Mouse (Mus musculus) brain, adult 2 months (tissue): ENCODE results near the gene 4933402J07Rik.
A peak's percentile ranks its signal among the peaks of the same experiment; 100 is the strongest.

Source experiments
- DNase-seq: peaks from one replicate; pipeline ENCODE4 v3.0.0; 2011; ENCODE audit warnings: low read depth, low spot score

The 4933402J07Rik gene

GRCm38 (mm10) chr8:87563553-87563952, at the start of gene 4933402J07Rik:
Gene 4933402J07Rik, plus strand, starts transcription at chr8:87563853.
- DNase-seq: no peak

GRCm38 (mm10) chr8:87517132-87517531, 46.5 kb upstream of the 4933402J07Rik start:
- DNase-seq: peak; percentile 31

- peak; percentile 51 for DNase-seq
Observed at GRCm38 (mm10) chr8:87525006-87525405, 38.6 kb upstream of the 4933402J07Rik start.

- no peak for DNase-seq
Observed at GRCm38 (mm10) chr8:87531176-87531575, 32.5 kb upstream of the 4933402J07Rik start.

- DNase-seq: no peak
Observed at GRCm38 (mm10) chr8:87533476-87533875, 30.2 kb upstream of the 4933402J07Rik start.

- peak; percentile 44 for DNase-seq
Observed at GRCm38 (mm10) chr8:87534846-87535245, 28.8 kb upstream of the 4933402J07Rik start.

GRCm38 (mm10) chr8:87536615-87537329, 26.9 kb upstream of the 4933402J07Rik start:
- DNase-seq: peak; percentile 89

- peak; percentile 63 for DNase-seq
Observed at GRCm38 (mm10) chr8:87539829-87540394, 23.7 kb upstream of the 4933402J07Rik start.

- DNase-seq: no peak
Observed at GRCm38 (mm10) chr8:87549881-87550280, 13.8 kb upstream of the 4933402J07Rik start.

GRCm38 (mm10) chr8:87552801-87553200, 10.9 kb upstream of the 4933402J07Rik start:
- DNase-seq: peak; percentile 49

GRCm38 (mm10) chr8:87560801-87561200, 2.9 kb upstream of the 4933402J07Rik start:
- no peak for DNase-seq

- no peak for DNase-seq
Observed at GRCm38 (mm10) chr8:87569203-87569602, 5.5 kb downstream of the 4933402J07Rik start.

GRCm38 (mm10) chr8:87569706-87570563, 6.3 kb downstream of the 4933402J07Rik start:
- no peak for DNase-seq

GRCm38 (mm10) chr8:87570564-87570855, 6.9 kb downstream of the 4933402J07Rik start:
- DNase-seq: peak; percentile 28

- peak; percentile 45 for DNase-seq
Observed at GRCm38 (mm10) chr8:87570880-87571279, 7.2 kb downstream of the 4933402J07Rik start.

GRCm38 (mm10) chr8:87594272-87594671, 30.6 kb downstream of the 4933402J07Rik start:
- peak; percentile 90 for DNase-seq

- DNase-seq: no peak
Observed at GRCm38 (mm10) chr8:87602731-87603130, 39.1 kb downstream of the 4933402J07Rik start.

GRCm38 (mm10) chr8:87609110-87609509, 45.5 kb downstream of the 4933402J07Rik start:
- no peak for DNase-seq

- DNase-seq: no peak
Observed at GRCm38 (mm10) chr8:87609651-87610192, 46.1 kb downstream of the 4933402J07Rik start.

- no peak for DNase-seq
Observed at GRCm38 (mm10) chr8:87613701-87614100, 50.0 kb downstream of the 4933402J07Rik start.

GRCm38 (mm10) chr8:87619118-87619517, 55.5 kb downstream of the 4933402J07Rik start:
- DNase-seq: peak; percentile 91

- no peak for DNase-seq
Observed at GRCm38 (mm10) chr8:87619529-87619928, 55.9 kb downstream of the 4933402J07Rik start.
